Mouse (Mus musculus): ENCODE data around the gene Sstr5. TPM values are rescaled to one million over a fixed set of nuclear protein-coding genes. Genes with fewer than 3 reads are reported as not detected.

Gene Sstr5
- polyA plus RNA-seq, 1 experiment from 2014 or later: not detected

GRCm38 (mm10) chr17:25442889-25443288 lies 54.2 kb downstream of the Sstr5 start:
- Histone ChIP-seq H3K9ac (replicated peaks; ENCODE audit: low read length) (no peak overlapping the region), H3K27me3 (ENCODE audit: insufficient read depth, low read length) (no peaks in the 10 kb centered on the region), H3K27ac (ENCODE audit: low read length) (no peak overlapping the region), H3K4me2 (replicated peaks; ENCODE audit: low read depth, low read length) (no peak overlapping the region), H3K36me3 (ENCODE audit: insufficient read depth, low read length) (no peaks in the 10 kb centered on the region), H3K4me3 (ENCODE audit: low read length) (no peak overlapping the region), H3K9me3 (ENCODE audit: low read length) (no peaks in the 10 kb centered on the region), H3K4me1 (ENCODE audit: insufficient read depth, low read length) (no peaks in the 10 kb centered on the region)
- no peak for ATAC-seq (ENCODE audit: low FRiP score, low TSS enrichment)
- 64% methylated on average over 3 of the region's 3 CpGs for WGBS

- no peak overlapping the region for H3K4me2 ChIP-seq (replicated peaks; ENCODE audit: low read depth, low read length)
- no peak for ATAC-seq (ENCODE audit: low FRiP score, low TSS enrichment)
- no peaks in the 10 kb centered on the region for H3K9me3 ChIP-seq (ENCODE audit: low read length)
- H3K27me3 ChIP-seq (ENCODE audit: insufficient read depth, low read length): no peaks in the 10 kb centered on the region
- H3K27ac ChIP-seq (ENCODE audit: low read length): no peak overlapping the region
- H3K9ac ChIP-seq (replicated peaks; ENCODE audit: low read length): no peak overlapping the region
- no peaks in the 10 kb centered on the region for H3K4me1 ChIP-seq (ENCODE audit: insufficient read depth, low read length)
- H3K4me3 ChIP-seq (ENCODE audit: low read length): no peak overlapping the region
- WGBS: 81% methylated on average over 6 of the region's 6 CpGs
- no peaks in the 10 kb centered on the region for H3K36me3 ChIP-seq (ENCODE audit: insufficient read depth, low read length)
These were observed 55.7 kb downstream of the Sstr5 start for GRCm38 (mm10) chr17:25441417-25441816.

Other genes with a start within 250 kb of the Sstr5 start
- 2.0 and 2.3 TPM in 2 replicates for gene Baiap3, start 240.9 kb downstream of the Sstr5 start, polyA plus RNA-seq (2015; fragmentation: Nextera tagmentation; extraction: Ambion mirVana)
- gene Ube2i, start 222.7 kb downstream of the Sstr5 start, polyA plus RNA-seq (2015; fragmentation: Nextera tagmentation; extraction: Ambion mirVana): 611 and 640 TPM in 2 replicates
- gene Prss34, start 198.9 kb downstream of the Sstr5 start, polyA plus RNA-seq (2015; fragmentation: Nextera tagmentation; extraction: Ambion mirVana): 0.30 TPM in 1 of 2 replicates, not detected in the other
- gene Prss28, start 188.6 kb downstream of the Sstr5 start, polyA plus RNA-seq (2015; fragmentation: Nextera tagmentation; extraction: Ambion mirVana): not detected in 2 replicates
- gene Prss29, start 178.6 kb downstream of the Sstr5 start, polyA plus RNA-seq (2015; fragmentation: Nextera tagmentation; extraction: Ambion mirVana): not detected in 2 replicates
- gene Tpsab1, start 151.7 kb downstream of the Sstr5 start, polyA plus RNA-seq (2015; fragmentation: Nextera tagmentation; extraction: Ambion mirVana): 0.36 and 0.49 TPM in 2 replicates
- 2.0 and 2.2 TPM in 2 replicates for gene Tpsb2, start 131.0 kb downstream of the Sstr5 start, polyA plus RNA-seq (2015; fragmentation: Nextera tagmentation; extraction: Ambion mirVana)
- 0.25 TPM in 1 of 2 replicates, not detected in the other for gene Tpsg1, start 128.0 kb downstream of the Sstr5 start, polyA plus RNA-seq (2015; fragmentation: Nextera tagmentation; extraction: Ambion mirVana)
- 3.3 and 3.5 TPM in 2 replicates for gene Cacna1h, start 63.5 kb downstream of the Sstr5 start, polyA plus RNA-seq (2015; fragmentation: Nextera tagmentation; extraction: Ambion mirVana)
- not detected in 2 replicates for gene Tekt4, start 42.7 kb downstream of the Sstr5 start, polyA plus RNA-seq (2015; fragmentation: Nextera tagmentation; extraction: Ambion mirVana)
- 3.3 and 5.3 TPM in 2 replicates for gene Sox8, start 73.4 kb upstream of the Sstr5 start, polyA plus RNA-seq (2015; fragmentation: Nextera tagmentation; extraction: Ambion mirVana)
- gene Lmf1, start 81.8 kb upstream of the Sstr5 start, polyA plus RNA-seq (2015; fragmentation: Nextera tagmentation; extraction: Ambion mirVana): 32.7 and 35.4 TPM in 2 replicates
- gene Gng13, start 219.9 kb upstream of the Sstr5 start, polyA plus RNA-seq (2015; fragmentation: Nextera tagmentation; extraction: Ambion mirVana): 0.40 and 1.2 TPM in 2 replicates
- 38.1 and 41.2 TPM in 2 replicates for gene Chtf18, start 230.1 kb upstream of the Sstr5 start, polyA plus RNA-seq (2015; fragmentation: Nextera tagmentation; extraction: Ambion mirVana)
- gene Rpusd1, start 230.4 kb upstream of the Sstr5 start, polyA plus RNA-seq (2015; fragmentation: Nextera tagmentation; extraction: Ambion mirVana): 26.2 and 26.8 TPM in 2 replicates
- gene Mslnl, start 238.8 kb upstream of the Sstr5 start, polyA plus RNA-seq (2015; fragmentation: Nextera tagmentation; extraction: Ambion mirVana): not detected in 2 replicates

Measured in kidney, embryonic 16.5 days (tissue).